Mouse (Mus musculus): ENCODE results near the gene Olfr1259. TPM values are rescaled to one million over a fixed set of nuclear protein-coding genes. Genes with fewer than 3 reads are reported as not detected.
"Not testable (repeated sequence)": the region's sequence is repeated elsewhere in the genome, so short reads cannot be mapped to it uniquely, and the experiment has no call there.

Olfr1259 gene
- not detected for total RNA-seq (2022)

- DNase-seq (ENCODE audit: low spot score in 2 of 2): no peak
These were observed at the start of gene Olfr1259 for GRCm38 (mm10) chr2:89948564-89948963. Gene Olfr1259 (minus strand): TSS chr2:89948664.

GRCm38 (mm10) chr2:89990921-89991320, 42.5 kb upstream of the Olfr1259 start, which contains the start of gene Olfr1261:
Gene Olfr1261 (plus strand): TSS chr2:89991221.
- DNase-seq (ENCODE audit: low spot score in 2 of 2): no peak

- DNase-seq (ENCODE audit: low spot score in 2 of 2): no peak
These were observed 29.2 kb upstream of the Olfr1259 start for GRCm38 (mm10) chr2:89977709-89978108.

- DNase-seq (ENCODE audit: low spot score in 2 of 2): peak; percentile 12 to 15
These were observed 25.7 kb upstream of the Olfr1259 start, which contains the start of gene Olfr1260 for GRCm38 (mm10) chr2:89974184-89974583. Gene Olfr1260 (plus strand): TSS chr2:89974340.

GRCm38 (mm10) chr2:89927009-89927408, 21.5 kb downstream of the Olfr1259 start, which contains the start of gene Olfr1258:
Gene Olfr1258 (plus strand): TSS chr2:89927309.
- DNase-seq (ENCODE audit: low spot score in 2 of 2): no peak

- not testable (repeated sequence) for DNase-seq (ENCODE audit: low spot score in 2 of 2)
These were observed 35.8 kb downstream of the Olfr1259 start for GRCm38 (mm10) chr2:89912616-89913015.

Other genes with a start within 250 kb of the Olfr1259 start
- not detected for gene Olfr1252, start 223.7 kb downstream of the Olfr1259 start, total RNA-seq (2022)
- not detected for gene Olfr1253, start 191.6 kb downstream of the Olfr1259 start, total RNA-seq (2022)
- not detected for gene Olfr1254, start 155.0 kb downstream of the Olfr1259 start, total RNA-seq (2022)
- not detected for gene Olfr1255, start 136.6 kb downstream of the Olfr1259 start, total RNA-seq (2022)
- gene Olfr1256, start 107.1 kb downstream of the Olfr1259 start, total RNA-seq (2022): not detected
- not detected for gene Olfr48, start 100.5 kb downstream of the Olfr1259 start, total RNA-seq (2022)
- gene Olfr1257, start 70.2 kb downstream of the Olfr1259 start, total RNA-seq (2022): not detected
- not detected for gene Olfr1258, start 21.4 kb downstream of the Olfr1259 start, total RNA-seq (2022)
- not detected for gene Olfr1260, start 25.7 kb upstream of the Olfr1259 start, total RNA-seq (2022)
- not detected for gene Olfr1261, start 42.6 kb upstream of the Olfr1259 start, total RNA-seq (2022)
- not detected for gene Olfr1262, start 51.5 kb upstream of the Olfr1259 start, total RNA-seq (2022)
- gene Olfr1263, start 63.5 kb upstream of the Olfr1259 start, total RNA-seq (2022): not detected
- gene Olfr1264, start 76.9 kb upstream of the Olfr1259 start, total RNA-seq (2022): not detected
- gene Olfr1265, start 86.7 kb upstream of the Olfr1259 start, total RNA-seq (2022): not detected
- not detected for gene Olfr140, start 114.9 kb upstream of the Olfr1259 start, total RNA-seq (2022)
- not detected for gene Olfr1269, start 172.7 kb upstream of the Olfr1259 start, total RNA-seq (2022)
- gene Olfr32, start 193.6 kb upstream of the Olfr1259 start, total RNA-seq (2022): not detected
- gene Olfr1270, start 204.4 kb upstream of the Olfr1259 start, total RNA-seq (2022): not detected

All from layer of hippocampus, adult 8-10 months (tissue).